Mouse (Mus musculus) heart, embryonic 14.5 days (tissue): ENCODE measurements around the gene Tppp2. TPM values are rescaled to one million over a fixed set of nuclear protein-coding genes. Genes with fewer than 3 reads are reported as not detected.
A peak's percentile ranks its signal among the peaks of the same experiment; 100 is the strongest.

Source experiments
- ATAC-seq: fragments of 200-750 bp; cut with Nextera tagmentation; 2 replicates; pipeline ENCODE4 v1.8.0; 2017; ENCODE audit warnings: low read depth, moderate TSS enrichment; ENCODE audit not compliant: insufficient number of reproducible peaks, insufficient read depth, low FRiP score
- H3K27ac ChIP-seq, 2 experiments: fragments of 200-500 bp in 1 of 2; fragments of 300-500 bp in 1 of 2; sonication (generic) in 1 of 2; replicated peaks in 1 of 2; 2 replicates each; pipeline ENCODE4 v1.5.1; 2012 to 2014; ENCODE audit warnings: low read depth in 2 of 2, low read length in 2 of 2, control low read depth in 1 of 2, mild to moderate bottlenecking in 1 of 2, mixed read lengths in 1 of 2; ENCODE audit not compliant: control insufficient read depth in 1 of 2, insufficient read depth in 1 of 2
- H3K27me3 ChIP-seq: fragments of 300-500 bp; sonication (generic); 2 replicates; pipeline ENCODE4 v1.6.1; 2014; ENCODE audit warnings: mild to moderate bottlenecking, low read length, control low read depth; ENCODE audit not compliant: control insufficient read depth, insufficient read depth
- H3K36me3 ChIP-seq: fragments of 300-500 bp; sonication (generic); 2 replicates; pipeline ENCODE4 v1.6.1; 2014; ENCODE audit warnings: mild to moderate bottlenecking, control low read depth, low read length, mixed read lengths; ENCODE audit not compliant: control insufficient read depth, insufficient read depth
- H3K4me1 ChIP-seq, 2 experiments: fragments of 200-500 bp in 1 of 2; fragments of 300-500 bp in 1 of 2; sonication (generic) in 1 of 2; 2 replicates each; pipeline ENCODE4 v1.6.1; 2012 to 2014; ENCODE audit warnings: low read length in 2 of 2, control low read depth in 1 of 2, mixed read lengths in 1 of 2; ENCODE audit not compliant: control insufficient read depth in 2 of 2, insufficient read depth in 2 of 2
- H3K4me2 ChIP-seq: fragments of 300-500 bp; sonication (generic); 2 replicates; pipeline ENCODE4 v1.6.1; 2014; ENCODE audit warnings: mild to moderate bottlenecking, low read length
- H3K4me3 ChIP-seq, 2 experiments: fragments of 200-500 bp in 1 of 2; fragments of 300-500 bp in 1 of 2; sonication (generic) in 1 of 2; 2 replicates each; pipeline ENCODE4 v1.5.1; 2012 to 2014; ENCODE audit warnings: low read length in 2 of 2, mild to moderate bottlenecking in 2 of 2, control low read depth in 1 of 2, low read depth in 1 of 2, moderate library complexity in 1 of 2; ENCODE audit not compliant: control insufficient read depth in 1 of 2, insufficient read depth in 1 of 2
- H3K9ac ChIP-seq: fragments of 300-500 bp; sonication (generic); 2 replicates; pipeline ENCODE4 v1.6.1; 2014; ENCODE audit warnings: mild to moderate bottlenecking, low read length
- H3K9me3 ChIP-seq: fragments of 300-500 bp; sonication (generic); 2 replicates; pipeline ENCODE4 v1.6.1; 2016; ENCODE audit warnings: low read length, control low read depth; ENCODE audit not compliant: control insufficient read depth
- WGBS: fragments of 180-500 bp; shearing (Covaris S2); extraction: QIAGEN DNeasy Blood & Tissue Kit; methylation state at CpG from one replicate; pipeline ENCODE4 v1.1.7; 2014; 5-methylcytosine and 5-hydroxymethylcytosine counted together
- polyA plus RNA-seq: library from polyadenylated mRNA; unstranded; fragments of >200 nt; fragmentation: Nextera tagmentation; extraction: Ambion mirVana; gene quantifications from 2 replicates; pipeline ENCODE4 v1.2.1, GENCODE M21; 2014

Tppp2 gene
- polyA plus RNA-seq, 1 experiment from 2014 or later, result not detected

DNA sequence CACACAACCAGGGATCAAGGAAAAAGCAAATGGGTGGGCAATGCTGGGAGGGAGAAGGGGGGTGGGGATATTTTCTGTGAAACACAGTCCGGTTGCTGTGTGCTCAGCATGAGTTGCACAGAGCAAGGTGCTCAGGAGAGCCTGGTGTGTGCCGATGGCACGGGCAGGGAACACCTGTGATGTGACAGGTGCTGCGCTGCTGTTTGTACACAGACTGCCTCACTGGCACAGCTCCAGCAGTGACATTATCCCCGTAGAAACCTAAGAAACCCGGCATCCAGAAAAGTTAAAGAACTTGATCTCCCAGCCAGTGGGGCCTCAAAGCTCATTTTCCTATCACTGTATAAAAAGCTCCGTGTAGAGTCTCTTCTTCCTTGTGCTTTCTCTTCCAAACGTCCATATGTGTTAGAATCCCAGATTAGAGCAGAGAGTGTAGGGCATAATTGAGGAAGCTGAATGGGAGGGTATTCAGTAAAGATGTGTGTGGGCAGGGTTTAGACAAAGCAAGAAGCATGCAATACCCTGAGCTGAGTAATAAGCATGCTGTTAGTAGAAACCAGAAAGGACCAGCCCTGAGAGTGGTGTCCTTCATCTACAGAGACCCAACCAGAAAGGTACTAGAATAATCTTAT is 21.6 kb upstream of the Tppp2 start:
- no peak overlapping the region for H3K27ac ChIP-seq
- peaks cover 7 to 13% of the 10 kb centered on the region in 2 experiments; a peak in 3 of 4 replicates for H3K4me1 ChIP-seq
- no peak overlapping the region for H3K4me2 ChIP-seq
- peaks cover 10% of the 10 kb centered on the region for H3K36me3 ChIP-seq
- no peak overlapping the region for H3K9ac ChIP-seq
- no peak overlapping the region for H3K4me3 ChIP-seq
- H3K27me3 ChIP-seq, result no peaks in the 10 kb centered on the region
- H3K9me3 ChIP-seq, result no peaks in the 10 kb centered on the region
- 73% methylated on average over 8 of the region's 8 CpGs for WGBS
- no peak for ATAC-seq

- no peak overlapping the region for H3K9ac ChIP-seq
- no peak overlapping the region for H3K27ac ChIP-seq
- no peak overlapping the region for H3K4me2 ChIP-seq
- no peak overlapping the region for H3K4me3 ChIP-seq
- H3K9me3 ChIP-seq, result no peaks in the 10 kb centered on the region
- H3K36me3 ChIP-seq, result peaks cover 5% of the 10 kb centered on the region; the same call in 1 of the 2 replicates
- H3K4me1 ChIP-seq, result peaks cover 7% of the 10 kb centered on the region in 2 experiments
- no peaks in the 10 kb centered on the region for H3K27me3 ChIP-seq
- ATAC-seq, result no peak
- WGBS, result 92% methylated on average over 1 of the region's 1 CpGs
Measured at GRCm38 (mm10) chr14:51899351-51899750, 18.9 kb upstream of the Tppp2 start.

- H3K4me2 ChIP-seq, result no peak overlapping the region
- peaks cover 18 to 22% of the 10 kb centered on the region in 2 experiments for H3K4me1 ChIP-seq
- peak; percentile 32; the same call in 1 of the 2 replicates for ATAC-seq
- peaks cover 40% of the 10 kb centered on the region for H3K36me3 ChIP-seq
- no peak overlapping the region; a peak in 1 of 4 replicates for H3K27ac ChIP-seq
- H3K9ac ChIP-seq, result no peak overlapping the region
- H3K27me3 ChIP-seq, result no peaks in the 10 kb centered on the region
- 35% methylated on average over 9 of the region's 9 CpGs for WGBS
- no peak overlapping the region for H3K4me3 ChIP-seq
- H3K9me3 ChIP-seq, result no peaks in the 10 kb centered on the region
Measured at GRCm38 (mm10) chr14:51902806-51903710, 15.2 kb upstream of the Tppp2 start.

DNA sequence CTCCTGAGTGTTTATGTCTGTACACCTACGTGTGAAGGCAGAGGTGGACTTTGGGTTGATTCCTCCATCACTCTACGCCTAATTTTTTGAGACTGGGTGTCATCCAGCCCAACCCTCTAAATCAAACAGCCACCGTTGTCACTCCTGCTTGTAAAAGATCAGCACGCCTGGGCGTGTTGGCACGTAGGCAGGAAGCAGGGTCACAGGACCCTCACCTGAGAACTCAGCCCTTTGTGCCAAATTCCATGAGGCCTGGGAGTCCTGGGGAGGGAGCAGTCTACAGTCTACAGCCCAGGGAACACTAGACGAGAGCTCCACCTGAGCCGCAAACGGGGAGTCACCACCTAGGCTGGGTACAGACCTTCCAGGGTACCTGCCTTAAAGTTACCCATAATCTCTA is 14.4 kb upstream of the Tppp2 start:
- no peak for ATAC-seq
- Histone ChIP-seq H3K4me2 (no peak overlapping the region), H3K9ac (no peak overlapping the region)

GRCm38 (mm10) chr14:51904706-51905105 is 13.5 kb upstream of the Tppp2 start:
- Histone ChIP-seq H3K27ac (no peak overlapping the region), H3K4me2 (no peak overlapping the region), H3K27me3 (no peaks in the 10 kb centered on the region), H3K4me1 (peaks cover 18 to 22% of the 10 kb centered on the region in 2 experiments), H3K4me3 (no peak overlapping the region), H3K9ac (no peak overlapping the region), H3K36me3 (peaks cover 56% of the 10 kb centered on the region), H3K9me3 (no peaks in the 10 kb centered on the region)
- 70% methylated on average over 7 of the region's 7 CpGs for WGBS
- no peak for ATAC-seq

More for the DNA sequence above, 14.4 kb upstream of the Tppp2 start:
- no peak overlapping the region; a peak in 1 of 4 replicates for H3K27ac ChIP-seq
- 81% methylated on average over 9 of the region's 9 CpGs for WGBS
- H3K36me3 ChIP-seq, result peaks cover 47% of the 10 kb centered on the region
- H3K4me1 ChIP-seq, result peaks cover 18 to 22% of the 10 kb centered on the region in 2 experiments
- no peaks in the 10 kb centered on the region for H3K27me3 ChIP-seq
- H3K4me3 ChIP-seq, result no peak overlapping the region
- no peaks in the 10 kb centered on the region for H3K9me3 ChIP-seq

- H3K27me3 ChIP-seq, result no peaks in the 10 kb centered on the region
- no peaks in the 10 kb centered on the region for H3K9me3 ChIP-seq
- ATAC-seq, result no peak
- H3K4me3 ChIP-seq, result no peak overlapping the region
- no peak overlapping the region for H3K4me2 ChIP-seq
- peaks cover 70% of the 10 kb centered on the region for H3K36me3 ChIP-seq
- no peak overlapping the region for H3K9ac ChIP-seq
- peaks cover 18 to 22% of the 10 kb centered on the region in 2 experiments for H3K4me1 ChIP-seq
- no peak overlapping the region for H3K27ac ChIP-seq
- WGBS, result 77% methylated on average over 11 of the region's 11 CpGs
Measured at GRCm38 (mm10) chr14:51906102-51906501, 12.1 kb upstream of the Tppp2 start.

DNA sequence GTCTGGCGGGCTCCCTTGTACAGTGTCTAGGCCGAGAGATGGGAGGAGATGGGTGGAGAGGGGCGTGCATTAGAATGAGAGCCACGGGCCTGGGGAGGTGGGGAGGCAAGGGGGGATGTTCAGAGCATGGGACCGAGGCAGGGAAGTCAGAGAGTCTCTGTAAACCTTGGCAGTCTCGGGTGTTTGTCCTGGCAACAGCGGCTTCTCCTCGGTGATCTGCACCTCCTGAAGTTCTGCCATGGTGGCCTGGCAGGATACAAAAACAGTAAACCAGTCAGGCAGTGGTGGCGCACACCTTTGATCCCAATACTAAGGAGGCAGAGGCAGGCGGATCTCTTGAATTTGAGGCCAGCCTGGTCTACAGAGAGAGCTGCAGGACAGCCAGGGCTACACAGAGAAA is 6.9 kb upstream of the Tppp2 start:
- Histone ChIP-seq H3K4me2 (peak overlapping the region; percentile 98; the same call in 1 of the 2 replicates), H3K4me3 (peak overlapping the region in 1 of 2 experiments; percentile 82; a peak in 1 of 4 replicates)

More for the DNA sequence above, 6.9 kb upstream of the Tppp2 start:
- Histone ChIP-seq H3K9me3 (no peaks in the 10 kb centered on the region), H3K36me3 (peaks cover 51% of the 10 kb centered on the region), H3K9ac (no peak overlapping the region), H3K27ac (no peak overlapping the region), H3K27me3 (no peaks in the 10 kb centered on the region; the same call in 1 of the 2 replicates), H3K4me1 (peaks cover 24 to 40% of the 10 kb centered on the region in 2 experiments)
- WGBS, result 82% methylated on average over 10 of the region's 10 CpGs
- ATAC-seq, result no peak
